Mouse (Mus musculus): ENCODE data around the gene Amigo2. TPM values are rescaled to one million over a fixed set of nuclear protein-coding genes. Genes with fewer than 3 reads are reported as not detected.
"Not testable (repeated sequence)": the region's sequence is repeated elsewhere in the genome, so short reads cannot be mapped to it uniquely, and the experiment has no call there.

Gene Amigo2
- polyA plus RNA-seq, 1 experiment from 2014 or later = 18.3 TPM

- WGBS = 85% methylated on average over 18 of the region's 18 CpGs
- no peak for ATAC-seq (replicated peaks)
- H3K4me3 ChIP-seq = no peak overlapping the region; the same call in 1 of the 2 replicates
- H3K4me2 ChIP-seq = peak overlapping the region; percentile 85
- no peak overlapping the region for H3K27ac ChIP-seq
- H3K9ac ChIP-seq = no peak overlapping the region
- H3K9me3 ChIP-seq = no peaks in the 10 kb centered on the region
- no peaks in the 10 kb centered on the region for H3K36me3 ChIP-seq (replicated peaks)
- peaks cover 11% of the 10 kb centered on the region; the same call in 1 of the 2 replicates for H3K27me3 ChIP-seq (replicated peaks)
- H3K4me1 ChIP-seq = peaks cover 47% of the 10 kb centered on the region
Measured at GRCm38 (mm10) chr15:97245392-97245791, 1.7 kb downstream of the Amigo2 start.

GRCm38 (mm10) chr15:97236943-97237342 is 10.1 kb downstream of the Amigo2 start:
- Histone ChIP-seq H3K27me3 (replicated peaks) (no peaks in the 10 kb centered on the region), H3K27ac (no peak overlapping the region), H3K36me3 (replicated peaks) (no peaks in the 10 kb centered on the region), H3K4me3 (no peak overlapping the region), H3K9ac (no peak overlapping the region), H3K9me3 (no peaks in the 10 kb centered on the region), H3K4me1 (no peaks in the 10 kb centered on the region), H3K4me2 (no peak overlapping the region)
- 54% methylated on average over 9 of the region's 9 CpGs for WGBS
- no peak for ATAC-seq (replicated peaks)

GRCm38 (mm10) chr15:97235183-97235582 is 11.9 kb downstream of the Amigo2 start:
- no peak overlapping the region for H3K9ac ChIP-seq
- H3K9me3 ChIP-seq = no peaks in the 10 kb centered on the region
- no peaks in the 10 kb centered on the region for H3K27me3 ChIP-seq (replicated peaks)
- no peaks in the 10 kb centered on the region for H3K4me1 ChIP-seq
- H3K4me2 ChIP-seq = no peak overlapping the region
- whole genome bisulfite sequencing = 32% methylated on average over 7 of the region's 7 CpGs
- no peak overlapping the region for H3K27ac ChIP-seq
- ATAC-seq (replicated peaks) = no peak
- no peaks in the 10 kb centered on the region for H3K36me3 ChIP-seq (replicated peaks)
- H3K4me3 ChIP-seq = no peak overlapping the region

GRCm38 (mm10) chr15:97234076-97234475 is 13.0 kb downstream of the Amigo2 start:
- Histone ChIP-seq H3K9ac (no peak overlapping the region), H3K4me3 (no peak overlapping the region), H3K36me3 (replicated peaks) (no peaks in the 10 kb centered on the region), H3K4me2 (no peak overlapping the region), H3K4me1 (no peaks in the 10 kb centered on the region), H3K9me3 (no peaks in the 10 kb centered on the region), H3K27me3 (replicated peaks) (no peaks in the 10 kb centered on the region), H3K27ac (no peak overlapping the region)
- WGBS = 92% methylated on average over 6 of the region's 6 CpGs
- ATAC-seq (replicated peaks) = no peak

GRCm38 (mm10) chr15:97229494-97230077 is 17.5 kb downstream of the Amigo2 start:
- Histone ChIP-seq H3K27ac (no peak overlapping the region), H3K9ac (no peak overlapping the region), H3K36me3 (replicated peaks) (no peaks in the 10 kb centered on the region), H3K4me2 (no peak overlapping the region), H3K9me3 (no peaks in the 10 kb centered on the region), H3K4me1 (no peaks in the 10 kb centered on the region), H3K27me3 (replicated peaks) (no peaks in the 10 kb centered on the region), H3K4me3 (no peak overlapping the region)
- WGBS = 84% methylated on average over 11 of the region's 11 CpGs
- ATAC-seq (replicated peaks) = no peak

GRCm38 (mm10) chr15:97224003-97224402 is 23.1 kb downstream of the Amigo2 start:
- ATAC-seq (replicated peaks) = no peak
- Histone ChIP-seq H3K9me3 (no peaks in the 10 kb centered on the region), H3K9ac (no peak overlapping the region), H3K36me3 (replicated peaks) (no peaks in the 10 kb centered on the region), H3K4me3 (no peak overlapping the region), H3K27ac (no peak overlapping the region), H3K4me1 (no peaks in the 10 kb centered on the region), H3K27me3 (replicated peaks) (no peaks in the 10 kb centered on the region), H3K4me2 (no peak overlapping the region)
- WGBS = 73% methylated on average over 8 of the region's 8 CpGs

GRCm38 (mm10) chr15:97223431-97223830 is 23.7 kb downstream of the Amigo2 start:
- no peak overlapping the region for H3K9ac ChIP-seq
- no peaks in the 10 kb centered on the region for H3K4me1 ChIP-seq
- no peaks in the 10 kb centered on the region for H3K36me3 ChIP-seq (replicated peaks)
- 85% methylated on average over 10 of the region's 10 CpGs for WGBS
- ATAC-seq (replicated peaks) = no peak
- no peaks in the 10 kb centered on the region for H3K9me3 ChIP-seq
- H3K27ac ChIP-seq = no peak overlapping the region
- H3K27me3 ChIP-seq (replicated peaks) = no peaks in the 10 kb centered on the region
- H3K4me2 ChIP-seq = no peak overlapping the region
- no peak overlapping the region for H3K4me3 ChIP-seq

- Histone ChIP-seq H3K27ac (no peak overlapping the region), H3K4me2 (no peak overlapping the region), H3K9me3 (no peaks in the 10 kb centered on the region), H3K4me3 (no peak overlapping the region), H3K4me1 (no peaks in the 10 kb centered on the region), H3K36me3 (replicated peaks) (no peaks in the 10 kb centered on the region), H3K9ac (no peak overlapping the region), H3K27me3 (replicated peaks) (no peaks in the 10 kb centered on the region)
- WGBS = 92% methylated on average over 5 of the region's 5 CpGs
- no peak for ATAC-seq (replicated peaks)
Measured at GRCm38 (mm10) chr15:97216843-97217242, 30.2 kb downstream of the Amigo2 start.

GRCm38 (mm10) chr15:97212501-97213477 is 34.3 kb downstream of the Amigo2 start:
- no peaks in the 10 kb centered on the region for H3K4me1 ChIP-seq
- no peaks in the 10 kb centered on the region for H3K9me3 ChIP-seq
- H3K36me3 ChIP-seq (replicated peaks) = no peaks in the 10 kb centered on the region
- H3K27me3 ChIP-seq (replicated peaks) = no peaks in the 10 kb centered on the region
- no peak overlapping the region for H3K9ac ChIP-seq
- H3K4me2 ChIP-seq = no peak overlapping the region
- 87% methylated on average over 17 of the region's 17 CpGs for WGBS
- no peak for ATAC-seq (replicated peaks)
- no peak overlapping the region for H3K27ac ChIP-seq
- no peak overlapping the region for H3K4me3 ChIP-seq

- not testable (repeated sequence) for ATAC-seq (replicated peaks); H3K4me1 ChIP-seq; H3K4me3 ChIP-seq; H3K36me3 ChIP-seq (replicated peaks); H3K9ac ChIP-seq; H3K27ac ChIP-seq; H3K27me3 ChIP-seq (replicated peaks); H3K4me2 ChIP-seq; H3K9me3 ChIP-seq
- WGBS = 90% methylated on average over 3 of the region's 3 CpGs
Measured at GRCm38 (mm10) chr15:97209754-97210153, 37.3 kb downstream of the Amigo2 start.

GRCm38 (mm10) chr15:97206506-97206905 is 40.6 kb downstream of the Amigo2 start:
- no peak for ATAC-seq (replicated peaks)
- no peak overlapping the region for H3K4me2 ChIP-seq
- WGBS = 97% methylated on average over 8 of the region's 8 CpGs

GRCm38 (mm10) chr15:97205776-97206175 is 41.3 kb downstream of the Amigo2 start:
- no peak overlapping the region for H3K4me3 ChIP-seq
- no peak overlapping the region for H3K27ac ChIP-seq
- no peak overlapping the region for H3K4me2 ChIP-seq
- no peaks in the 10 kb centered on the region for H3K27me3 ChIP-seq (replicated peaks)
- no peaks in the 10 kb centered on the region for H3K4me1 ChIP-seq
- no peaks in the 10 kb centered on the region for H3K9me3 ChIP-seq
- 84% methylated on average over 10 of the region's 10 CpGs for WGBS
- no peaks in the 10 kb centered on the region for H3K36me3 ChIP-seq (replicated peaks)
- H3K9ac ChIP-seq = no peak overlapping the region
- no peak for ATAC-seq (replicated peaks)

More at GRCm38 (mm10) chr15:97206506-97206905, 40.6 kb downstream of the Amigo2 start:
- Histone ChIP-seq H3K4me3 (no peak overlapping the region), H3K27me3 (replicated peaks) (no peaks in the 10 kb centered on the region), H3K9ac (no peak overlapping the region), H3K9me3 (no peaks in the 10 kb centered on the region), H3K4me1 (no peaks in the 10 kb centered on the region), H3K27ac (no peak overlapping the region), H3K36me3 (replicated peaks) (no peaks in the 10 kb centered on the region)

All from midbrain, embryonic 15.5 days (tissue).